Mouse (Mus musculus) thymus, adult 2 months (tissue): Measurements from ENCODE around the gene Ino80. TPM values are rescaled to one million over a fixed set of nuclear protein-coding genes. Genes with fewer than 3 reads are reported as not detected.

ENCODE experiments used
- DNase-seq: peaks from one replicate; pipeline ENCODE4 v3.0.0; 2021
- H3K27ac ChIP-seq: fragments of 200-500 bp; 2 replicates; pipeline ENCODE4 v1.5.1; 2012; ENCODE audit warnings: low read length, control low read depth; ENCODE audit not compliant: control insufficient read depth, insufficient read depth
- H3K27me3 ChIP-seq: fragments of 200-500 bp; 2 replicates; pipeline ENCODE4 v1.6.1; 2012; ENCODE audit warnings: mild to moderate bottlenecking, low read length, moderate library complexity, mixed read lengths; ENCODE audit not compliant: control insufficient read depth, insufficient read depth
- H3K36me3 ChIP-seq: fragments of 200-500 bp; 2 replicates; pipeline ENCODE4 v1.6.1; 2012; ENCODE audit warnings: mild to moderate bottlenecking, low read length, moderate library complexity; ENCODE audit not compliant: control insufficient read depth, insufficient read depth
- H3K4me1 ChIP-seq: fragments of 200-500 bp; replicated peaks from 2 replicates; pipeline ENCODE4 v1.6.1; 2012; ENCODE audit warnings: low read length; ENCODE audit not compliant: control insufficient read depth, insufficient read depth
- H3K4me3 ChIP-seq: fragments of 200-500 bp; 2 replicates; pipeline ENCODE4 v1.5.1; 2012; ENCODE audit warnings: mild to moderate bottlenecking, low read length, control low read depth, moderate library complexity; ENCODE audit not compliant: control insufficient read depth, insufficient read depth
- CTCF ChIP-seq: fragments of 200-500 bp; IDR thresholded peaks from 2 replicates; pipeline ENCODE4 v1.5.1; 2012; ENCODE audit warnings: mild to moderate bottlenecking, control low read depth, low read length, moderate library complexity, borderline replicate concordance; ENCODE audit not compliant: control insufficient read depth, poor library complexity, insufficient read depth; ENCODE audit errors: extremely low read depth
- POLR2A ChIP-seq: fragments of 200-500 bp; IDR thresholded peaks from 2 replicates; pipeline ENCODE4 v1.6.1; 2012; ENCODE audit warnings: mild to moderate bottlenecking, low read length, control low read depth, moderate library complexity; ENCODE audit not compliant: control insufficient read depth, poor library complexity, insufficient read depth; ENCODE audit errors: extremely low read depth
- WGBS: fragments of 180-500 bp; shearing (Covaris S2); methylation state at CpG from one replicate; pipeline ENCODE4 v1.1.7; 2018; 5-methylcytosine and 5-hydroxymethylcytosine counted together
- polyA plus RNA-seq: library from polyadenylated mRNA; depleted of rRNA; stranded (reverse); fragments of >200 nt; gene quantifications from 2 replicates; pipeline ENCODE4 v1.2.3, GENCODE M21; 2012

The Ino80 gene
- polyA plus RNA-seq, 1 experiment = 16.1 TPM

DNA sequence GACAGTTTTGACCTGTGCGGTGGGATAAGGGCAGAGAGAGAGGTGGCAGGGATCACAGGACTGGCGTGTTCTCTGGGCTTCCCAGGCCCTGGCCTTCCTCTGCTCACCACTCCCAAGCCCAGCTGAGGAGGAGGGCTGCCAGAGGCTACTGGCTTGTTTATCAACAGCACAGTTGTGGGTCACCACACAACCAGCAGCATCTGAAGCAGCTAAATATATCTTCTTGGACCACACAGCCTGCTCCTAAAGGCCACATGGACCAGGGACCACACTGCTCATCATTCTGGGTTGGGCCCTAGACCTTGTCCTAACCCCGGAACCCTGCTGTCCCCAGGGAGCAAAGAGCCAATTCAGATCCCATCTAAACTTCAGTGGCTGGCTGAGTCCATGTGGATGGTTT is 112.5 kb downstream of the Ino80 start:
- TF ChIP-seq CTCF (no peak), POLR2A (no peak)
- no peak for DNase-seq
- no peak overlapping the region for H3K27ac ChIP-seq
- H3K4me1 ChIP-seq = no peaks in the 10 kb centered on the region
- H3K36me3 ChIP-seq = no peaks in the 10 kb centered on the region; the same call in 1 of the 2 replicates
- no peak overlapping the region for H3K4me3 ChIP-seq
- 98% methylated on average over 3 of the region's 3 CpGs for WGBS
- no peaks in the 10 kb centered on the region for H3K27me3 ChIP-seq

DNA sequence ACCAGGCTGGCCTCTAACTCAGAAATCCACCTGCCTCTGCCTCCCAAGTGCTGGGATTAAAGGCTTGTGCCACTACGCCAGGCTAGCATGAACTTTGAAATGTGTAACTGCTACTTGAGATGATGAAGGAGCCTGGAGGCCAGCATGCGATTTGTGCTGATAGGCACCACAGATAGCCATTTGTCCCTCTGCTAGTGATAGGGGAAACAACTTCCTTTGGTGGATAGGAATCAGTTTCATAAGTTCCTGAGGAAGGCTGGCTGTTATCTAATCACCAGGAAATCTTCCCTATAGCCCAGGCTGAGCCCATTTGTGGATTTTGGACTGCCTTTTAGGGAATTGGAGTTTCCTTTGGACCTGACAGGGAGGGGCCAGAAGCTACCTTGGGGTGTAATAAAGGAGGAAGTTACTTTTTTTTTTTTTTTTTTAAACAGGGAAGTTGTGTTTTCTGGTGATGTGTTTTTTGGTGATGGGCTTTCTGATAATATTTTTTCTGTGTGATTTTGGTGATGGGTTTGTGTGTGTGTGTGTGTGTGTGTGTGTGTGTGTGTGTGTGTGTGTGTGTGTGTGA is 117.7 kb downstream of the Ino80 start:
- Histone ChIP-seq H3K27me3 (no peaks in the 10 kb centered on the region), H3K27ac (no peak overlapping the region), H3K4me3 (no peak overlapping the region), H3K36me3 (no peaks in the 10 kb centered on the region), H3K4me1 (no peaks in the 10 kb centered on the region)
- TF ChIP-seq POLR2A (no peak), CTCF (no peak)
- DNase-seq = no peak
- 75% methylated on average over 2 of the region's 2 CpGs for WGBS

DNA sequence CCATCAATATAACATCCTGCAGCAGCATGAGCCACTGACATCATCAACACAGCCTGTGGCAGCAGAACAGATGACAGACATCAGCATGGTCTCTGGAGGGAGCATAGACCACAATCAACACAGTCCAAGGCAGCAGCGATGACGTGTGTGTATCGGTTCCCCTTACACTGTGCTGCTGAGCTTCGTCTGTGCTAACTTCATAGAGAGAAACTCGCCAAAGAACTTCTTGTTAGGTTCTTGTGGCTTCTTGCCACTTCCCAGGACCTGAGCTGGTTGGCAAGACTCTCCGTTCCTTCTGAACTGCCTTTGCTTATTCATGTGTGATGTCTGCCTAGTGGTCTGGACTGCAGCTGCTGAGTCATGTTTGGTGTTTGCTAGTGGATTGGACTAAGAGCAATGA is 119.2 kb downstream of the Ino80 start:
- 67% methylated on average over 6 of the region's 6 CpGs for WGBS
- Histone ChIP-seq H3K4me3 (no peak overlapping the region), H3K27ac (no peak overlapping the region), H3K27me3 (no peaks in the 10 kb centered on the region), H3K36me3 (no peaks in the 10 kb centered on the region), H3K4me1 (no peaks in the 10 kb centered on the region)
- TF ChIP-seq CTCF = no peak
- TF ChIP-seq POLR2A = no peak
- no peak for DNase-seq

DNA sequence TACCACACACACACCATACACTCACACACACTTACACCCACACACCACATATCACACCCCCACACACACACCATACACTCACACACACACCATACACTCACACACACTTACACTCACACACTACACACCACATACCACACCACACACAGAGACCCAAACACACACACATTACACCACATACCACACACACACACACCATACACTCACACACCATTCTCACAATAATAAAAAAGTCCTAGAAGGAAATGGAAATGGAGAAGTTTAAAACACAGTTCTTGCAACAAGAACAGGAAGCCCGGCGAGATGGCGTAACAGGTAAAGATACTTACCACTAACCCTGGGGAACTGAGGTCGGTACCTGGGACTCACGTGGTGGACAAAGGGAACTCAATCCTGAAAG is 120.7 kb downstream of the Ino80 start:
- no peak for TF ChIP-seq CTCF
- TF ChIP-seq POLR2A = no peak
- 46% methylated on average over 5 of the region's 5 CpGs for whole genome bisulfite sequencing
- H3K27me3 ChIP-seq = no peaks in the 10 kb centered on the region

DNA sequence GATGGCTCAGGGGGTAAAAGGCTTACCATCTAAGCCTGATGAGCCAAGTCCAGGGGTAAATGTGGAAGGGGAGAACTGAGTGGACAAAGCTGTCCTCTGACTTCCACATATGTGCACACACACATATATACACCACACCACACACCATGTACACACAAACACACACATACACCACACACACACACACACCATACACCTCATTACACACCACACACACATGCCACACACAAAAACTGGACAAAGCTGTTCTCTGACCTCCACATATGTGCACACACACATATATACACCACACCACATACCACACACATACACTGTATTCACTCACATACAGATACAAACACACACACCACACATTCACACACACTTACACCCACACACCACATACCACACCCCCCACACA is 121.2 kb downstream of the Ino80 start:
- Histone ChIP-seq H3K27me3 (peaks cover 2% of the 10 kb centered on the region; the same call in 1 of the 2 replicates), H3K4me1 (no peaks in the 10 kb centered on the region), H3K27ac (no peak overlapping the region), H3K4me3 (no peak overlapping the region), H3K36me3 (no peaks in the 10 kb centered on the region)
- TF ChIP-seq CTCF = no peak
- no peak for TF ChIP-seq POLR2A
- DNase-seq = no peak

More for the DNA sequence above, 120.7 kb downstream of the Ino80 start:
- Histone ChIP-seq H3K27ac (no peak overlapping the region), H3K4me1 (no peaks in the 10 kb centered on the region), H3K4me3 (no peak overlapping the region), H3K36me3 (no peaks in the 10 kb centered on the region)
- no peak for DNase-seq

DNA sequence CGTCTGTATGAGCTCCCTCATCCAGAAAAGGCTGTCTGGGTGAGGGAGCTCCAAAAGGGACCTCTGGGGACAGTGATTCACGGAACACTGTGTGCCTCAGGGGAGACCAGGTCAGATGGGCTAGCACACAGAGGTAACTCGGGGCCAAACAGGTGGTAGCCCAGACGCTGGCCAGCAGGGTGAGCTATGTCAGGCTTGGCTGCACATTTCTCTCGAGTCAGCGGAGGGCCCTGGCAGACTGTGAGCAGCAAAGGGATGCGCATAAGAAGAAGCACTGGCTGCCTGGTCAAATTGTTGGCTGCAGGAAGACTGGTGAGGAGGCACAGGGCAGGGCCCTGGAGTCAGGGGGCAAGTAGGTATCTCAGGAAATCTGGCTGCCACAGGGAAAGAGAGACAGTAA is 121.8 kb downstream of the Ino80 start:
- Histone ChIP-seq H3K36me3 (no peaks in the 10 kb centered on the region), H3K27me3 (peaks cover 4% of the 10 kb centered on the region; the same call in 1 of the 2 replicates), H3K4me3 (no peak overlapping the region), H3K27ac (no peak overlapping the region), H3K4me1 (peaks cover 6% of the 10 kb centered on the region; the same call in 1 of the 2 replicates)
- 67% methylated on average over 7 of the region's 7 CpGs for WGBS
- TF ChIP-seq POLR2A = no peak
- no peak for DNase-seq

DNA sequence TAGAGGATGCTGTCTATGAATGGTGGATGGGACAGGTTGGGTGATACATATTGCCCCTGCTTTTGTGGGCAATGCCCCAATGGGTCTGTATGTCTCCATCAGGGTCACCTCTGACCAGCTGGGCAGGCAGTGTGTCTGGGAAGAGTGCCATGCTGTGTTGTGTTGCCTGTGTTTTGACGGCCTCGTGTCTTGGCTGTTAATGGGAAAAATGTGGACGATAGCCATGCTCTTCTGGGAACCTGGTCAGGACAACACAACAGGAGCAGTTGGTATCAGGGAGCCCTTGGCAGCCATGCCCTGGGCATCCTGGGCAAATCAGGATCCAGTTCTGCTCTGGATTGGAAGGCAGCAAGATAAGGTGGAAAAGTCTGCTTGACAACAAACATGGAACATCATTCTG is 122.4 kb downstream of the Ino80 start:
- Histone ChIP-seq H3K27ac (no peak overlapping the region), H3K4me1 (peaks cover 9% of the 10 kb centered on the region; the same call in 1 of the 2 replicates), H3K27me3 (peaks cover 7% of the 10 kb centered on the region; the same call in 1 of the 2 replicates), H3K4me3 (no peak overlapping the region), H3K36me3 (no peaks in the 10 kb centered on the region)
- no peak for DNase-seq
- 95% methylated on average over 3 of the region's 3 CpGs for WGBS
- no peak for TF ChIP-seq POLR2A
- TF ChIP-seq CTCF = no peak
